In the genomic region with DNA sequence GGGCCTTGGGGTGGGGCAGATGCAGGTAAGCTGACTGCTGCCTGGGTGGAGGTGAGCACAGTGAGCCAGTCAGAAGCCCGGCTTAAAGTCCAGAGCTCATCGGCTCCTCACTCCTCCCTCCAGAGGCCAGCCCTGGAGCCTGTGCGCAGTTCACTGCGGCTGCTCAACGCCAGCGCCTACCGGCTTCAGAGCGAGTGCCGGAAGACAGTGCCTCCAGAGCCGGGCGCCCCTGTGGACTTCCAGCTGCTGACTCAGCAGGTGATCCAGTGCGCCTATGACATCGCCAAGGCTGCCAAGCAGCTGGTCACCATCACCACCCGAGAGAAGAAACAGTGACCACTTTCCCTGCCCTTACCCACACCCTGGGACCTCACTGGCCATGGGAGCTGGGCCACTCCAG, we compare ENCODE assay signal across 20 mouse cellular contexts. TPM values are rescaled to one million over a fixed set of nuclear protein-coding genes. Genes with fewer than 3 reads are reported as not detected.
DNase-seq lines count a peak whose midpoint lies in the region; ATAC-seq and TF ChIP-seq lines count a peak whose summit lies in the region.
"Had no signal": no experiment of that assay in that cellular context is flagged by ENCODE, and none has a peak within 500 bp of the region (broad histone marks: within the 10 kb centered on the region; RNA-seq: fewer than 3 reads in every experiment).

No protein-coding gene starts in this region.

- no peak overlapping the region for H3K4me2 ChIP-seq in kidney, postnatal 0 days (ENCODE audit: low read length)
- H3K4me2 ChIP-seq: embryonic facial prominence, embryonic 13.5 days; forebrain, embryonic 15.5 days; heart, embryonic 15.5 days; hindbrain, embryonic 14.5 days; liver, embryonic 13.5 days had no signal

- WGBS in heart, embryonic 10.5 days: 86% methylated on average over 14 of the region's 14 CpGs
- WGBS in kidney, postnatal 0 days: 72% methylated on average over 14 of the region's 14 CpGs

- H3K4me3 ChIP-seq in heart, embryonic 10.5 days: no peak overlapping the region
- no peak overlapping the region for H3K4me3 ChIP-seq in testis, adult 2 months (ENCODE audit: control insufficient read depth, low read depth, low read length)
- H3K4me3 ChIP-seq in kidney, postnatal 0 days (replicated peaks; ENCODE audit: low read depth, low read length): no peak overlapping the region
- H3K4me3 ChIP-seq: embryonic facial prominence, embryonic 13.5 days; forebrain, embryonic 15.5 days; heart, embryonic 15.5 days; layer of hippocampus, adult 2 months; liver, embryonic 13.5 days had no signal

- no peak for TF ChIP-seq POLR2A in testis, adult 2 months (IDR thresholded peaks at IDR 0.05; ENCODE audit: control insufficient read depth, low read depth, low read length)

- peaks cover 17% of the 10 kb centered on the region for H3K4me1 ChIP-seq in heart, embryonic 10.5 days
- H3K4me1 ChIP-seq in testis, adult 2 months (ENCODE audit: control insufficient read depth, insufficient read depth, low read length): peaks cover 16% of the 10 kb centered on the region
- H3K4me1 ChIP-seq in kidney, postnatal 0 days (replicated peaks; ENCODE audit: insufficient read depth, low read length): peaks cover 9% of the 10 kb centered on the region

- peak; percentile 92 for DNase-seq in heart, adult 11 months
- DNase-seq in heart, embryonic 10.5 days (ENCODE audit: low spot score): no peak
- no peak for DNase-seq in testis, postnatal 14 days (ENCODE audit: low spot score)
- no peak for DNase-seq in kidney, postnatal 0 days (ENCODE audit: low spot score)
- no peak for DNase-seq in urinary bladder, postnatal 10 days (ENCODE audit: low spot score)
- no peak for DNase-seq in left cerebral cortex, postnatal 36 days (ENCODE audit: low spot score in 2 of 2)
- DNase-seq: gastrocnemius, postnatal 14 days; liver, embryonic 13.5 days; right cerebral cortex, postnatal 4 days had no signal

- no peak for TF ChIP-seq CTCF in testis, adult 2 months (IDR thresholded peaks at IDR 0.05; ENCODE audit: control insufficient read depth, insufficient read depth, insufficient replicate concordance, low read depth, low read length)
- no peak for TF ChIP-seq CTCF in kidney, postnatal 0 days (IDR thresholded peaks at IDR 0.05; ENCODE audit: low read depth)

- intact Hi-C loops in left cerebral cortex, postnatal 36 days (cut with DNase I): loop anchor here (5.0 to 10.0 kb wide), 2 partner anchors 121 to 299 kb away; no protein-coding TSS in a partner anchor

- H3K27ac ChIP-seq in heart, embryonic 10.5 days: no peak overlapping the region
- peak overlapping the region; percentile 39; the same call in 1 of the 2 replicates for H3K27ac ChIP-seq in testis, adult 2 months (ENCODE audit: control insufficient read depth, insufficient read depth, low read depth, low read length)
- H3K27ac ChIP-seq in kidney, postnatal 0 days: no peak overlapping the region
- H3K27ac ChIP-seq: embryonic facial prominence, embryonic 13.5 days; forebrain, embryonic 15.5 days; heart, embryonic 15.5 days; hindbrain, embryonic 14.5 days; liver, embryonic 13.5 days; macrophage had no signal

- ATAC-seq in kidney, postnatal 0 days (replicated peaks; ENCODE audit: low FRiP score, low read depth): peak; percentile 49
- ATAC-seq: forebrain, embryonic 15.5 days had no signal

- H3K36me3 ChIP-seq in heart, embryonic 10.5 days: peaks cover 89% of the 10 kb centered on the region
- H3K36me3 ChIP-seq in testis, adult 2 months (ENCODE audit: control insufficient read depth, insufficient read depth, low read length): peaks cover 2% of the 10 kb centered on the region
- H3K36me3 ChIP-seq in kidney, postnatal 0 days (ENCODE audit: insufficient read depth, low read length): peaks cover 48% of the 10 kb centered on the region

- H3K9me3 ChIP-seq in heart, embryonic 10.5 days: no peaks in the 10 kb centered on the region
- no peaks in the 10 kb centered on the region for H3K9me3 ChIP-seq in kidney, postnatal 0 days (replicated peaks; ENCODE audit: low read length)
- H3K9me3 ChIP-seq: embryonic facial prominence, embryonic 13.5 days; forebrain, embryonic 15.5 days; heart, embryonic 15.5 days; liver, embryonic 13.5 days had no signal

- no peaks in the 10 kb centered on the region for H3K27me3 ChIP-seq in heart, embryonic 10.5 days (ENCODE audit: insufficient read depth, poor library complexity, severe bottlenecking)
- no peaks in the 10 kb centered on the region for H3K27me3 ChIP-seq in testis, adult 2 months (ENCODE audit: control insufficient read depth, insufficient read depth, low read length)
- no peaks in the 10 kb centered on the region for H3K27me3 ChIP-seq in kidney, postnatal 0 days (ENCODE audit: insufficient read depth, low read length)
- H3K27me3 ChIP-seq: embryonic facial prominence, embryonic 13.5 days; forebrain, embryonic 15.5 days; heart, embryonic 15.5 days; liver, embryonic 13.5 days had no signal

- H3K9ac ChIP-seq in kidney, postnatal 0 days (ENCODE audit: low read depth, low read length): no peak overlapping the region
- H3K9ac ChIP-seq: embryonic facial prominence, embryonic 13.5 days; forebrain, embryonic 15.5 days; heart, embryonic 15.5 days; hindbrain, embryonic 14.5 days; liver, embryonic 13.5 days had no signal

RNA-seq across cellular contexts. Expression of gene Abhd15, which starts 8.6 kb away (rescaled TPM):
- 1.6 and 1.9 TPM in 2 replicates for polyA plus RNA-seq in heart, embryonic 10.5 days (2016; fragmentation: Nextera tagmentation; extraction: Ambion mirVana)
- polyA plus RNA-seq in testis, adult 2 months (2012; rRNA removed): 0.17 and 0.28 TPM in 2 replicates
- 1.9 and 2.2 TPM in 2 replicates for polyA plus RNA-seq in kidney, postnatal 0 days (2015; fragmentation: Nextera tagmentation; extraction: Ambion mirVana)
- total RNA-seq in left cerebral cortex, postnatal 36 days (2021): 1 to 10 TPM; 1.2 to 1.3 TPM

RNA-seq across cellular contexts. Expression of gene Trp53i13, which starts 9.5 kb away (rescaled TPM):
- polyA plus RNA-seq in heart, embryonic 10.5 days (2016; fragmentation: Nextera tagmentation; extraction: Ambion mirVana): 25.2 and 30.2 TPM in 2 replicates
- 46.7 and 54.1 TPM in 2 replicates for polyA plus RNA-seq in testis, adult 2 months (2012; rRNA removed)
- 34.8 and 36.0 TPM in 2 replicates for polyA plus RNA-seq in kidney, postnatal 0 days (2015; fragmentation: Nextera tagmentation; extraction: Ambion mirVana)
- 1 to 10 TPM; 3.9 to 4.6 TPM for total RNA-seq in left cerebral cortex, postnatal 36 days (2021)

RNA-seq across cellular contexts. Expression of gene Gm10392, which starts 12.7 kb away (rescaled TPM):
- 0.11 TPM in 1 of 2 replicates, not detected in the other for polyA plus RNA-seq in heart, embryonic 10.5 days (2016; fragmentation: Nextera tagmentation; extraction: Ambion mirVana)
- polyA plus RNA-seq in testis, adult 2 months (2012; rRNA removed): not detected in 2 replicates
- polyA plus RNA-seq in kidney, postnatal 0 days (2015; fragmentation: Nextera tagmentation; extraction: Ambion mirVana): not detected in 2 replicates
- not detected for total RNA-seq in left cerebral cortex, postnatal 36 days (2021)
- total RNA-seq: adrenal gland, postnatal 4 days; gastrocnemius, postnatal 14 days; layer of hippocampus, adult 2 months had no signal
- polyA plus RNA-seq: cerebellum, adult 2 months; embryonic facial prominence, embryonic 13.5 days; forebrain, embryonic 15.5 days; hindbrain, embryonic 14.5 days; macrophage; stomach, embryonic 14.5 days; urinary bladder, adult 2 months had no signal

RNA-seq across cellular contexts. Expression of gene Git1, which starts 12.9 kb away (rescaled TPM):
- polyA plus RNA-seq in heart, embryonic 10.5 days (2016; fragmentation: Nextera tagmentation; extraction: Ambion mirVana): 9.0 and 11.9 TPM in 2 replicates
- polyA plus RNA-seq in testis, adult 2 months (2012; rRNA removed): 566 and 585 TPM in 2 replicates
- polyA plus RNA-seq in kidney, postnatal 0 days (2015; fragmentation: Nextera tagmentation; extraction: Ambion mirVana): 10.9 and 11.3 TPM in 2 replicates
- 100 to 1,000 TPM; 277 to 296 TPM for total RNA-seq in left cerebral cortex, postnatal 36 days (2021)

RNA-seq across cellular contexts. Expression of gene Ankrd13b, which starts 16.8 kb away (rescaled TPM):
- 2.5 and 3.5 TPM in 2 replicates for polyA plus RNA-seq in heart, embryonic 10.5 days (2016; fragmentation: Nextera tagmentation; extraction: Ambion mirVana)
- 2.9 and 3.6 TPM in 2 replicates for polyA plus RNA-seq in testis, adult 2 months (2012; rRNA removed)
- 5.8 and 6.4 TPM in 2 replicates for polyA plus RNA-seq in kidney, postnatal 0 days (2015; fragmentation: Nextera tagmentation; extraction: Ambion mirVana)
- total RNA-seq in left cerebral cortex, postnatal 36 days (2021): 10 to 100 TPM; 84.9 to 99.0 TPM
